Mouse (Mus musculus) brain, embryonic 14.5 days (tissue): ENCODE results near the gene Ubald2. TPM values are rescaled to one million over a fixed set of nuclear protein-coding genes. Genes with fewer than 3 reads are reported as not detected.
"Not testable (repeated sequence)": the region's sequence is repeated elsewhere in the genome, so short reads cannot be mapped to it uniquely, and the experiment has no call there.

ENCODE experiments used
- DNase-seq: peaks from one replicate; pipeline ENCODE4 v3.0.0-alpha.2; 2011; ENCODE audit warnings: low read depth
- CTCF ChIP-seq: fragments of 200-500 bp; IDR thresholded peaks from 2 replicates; pipeline ENCODE4 v1.5.1; 2012; ENCODE audit warnings: inconsistent platforms, mild to moderate bottlenecking, moderate library complexity, borderline replicate concordance; ENCODE audit not compliant: insufficient read depth, insufficient read length; ENCODE audit errors: extremely low read depth
- POLR2A ChIP-seq: fragments of 200-500 bp; IDR thresholded peaks from 2 replicates; pipeline ENCODE4 v1.6.1; 2012; ENCODE audit warnings: mild to moderate bottlenecking, inconsistent platforms, borderline replicate concordance; ENCODE audit not compliant: poor library complexity, insufficient read depth, insufficient read length, severe bottlenecking; ENCODE audit errors: extremely low read depth
- polyA plus RNA-seq: library from polyadenylated mRNA; depleted of rRNA; stranded (reverse); fragments of >200 nt; gene quantifications from 2 replicates; pipeline ENCODE4 v1.2.3, GENCODE M21; 2012

The Ubald2 gene
- polyA plus RNA-seq, 1 experiment, result 203 TPM

GRCm38 (mm10) chr11:116405601-116406000 is 28.3 kb upstream of the Ubald2 start:
- TF ChIP-seq POLR2A (no peak), CTCF (no peak)
- DNase-seq, result no peak

GRCm38 (mm10) chr11:116406231-116406728 is 27.6 kb upstream of the Ubald2 start:
- no peak for TF ChIP-seq POLR2A
- no peak for TF ChIP-seq CTCF
- no peak for DNase-seq

- TF ChIP-seq CTCF (no peak), POLR2A (no peak)
- DNase-seq, result no peak
These were observed 24.9 kb upstream of the Ubald2 start for GRCm38 (mm10) chr11:116409008-116409407.

GRCm38 (mm10) chr11:116410415-116410814 is 23.5 kb upstream of the Ubald2 start:
- not testable (repeated sequence) for DNase-seq

- DNase-seq, result peak; percentile 83
- no peak for TF ChIP-seq POLR2A
- no peak for TF ChIP-seq CTCF
These were observed 22.3 kb upstream of the Ubald2 start for GRCm38 (mm10) chr11:116411582-116411981.

GRCm38 (mm10) chr11:116412028-116412827 is 21.7 kb upstream of the Ubald2 start:
- DNase-seq, result peak; percentile 50
- TF ChIP-seq POLR2A (no peak), CTCF (no peak)

- DNase-seq, result peak; percentile 95
- TF ChIP-seq CTCF, result no peak
- TF ChIP-seq POLR2A, result peak; percentile 88
These were observed 20.8 kb upstream of the Ubald2 start, which contains the start of gene Rnf157 for GRCm38 (mm10) chr11:116412904-116413630. TSS of gene Rnf157 (minus strand) at chr11:116413032.

GRCm38 (mm10) chr11:116413631-116414022 is 20.3 kb upstream of the Ubald2 start:
- TF ChIP-seq CTCF (no peak), POLR2A (no peak)
- DNase-seq, result no peak

- TF ChIP-seq CTCF, result no peak
- TF ChIP-seq POLR2A, result no peak
- DNase-seq, result no peak
These were observed 17.5 kb upstream of the Ubald2 start for GRCm38 (mm10) chr11:116416196-116416943.

GRCm38 (mm10) chr11:116417054-116417453 is 16.8 kb upstream of the Ubald2 start:
- TF ChIP-seq CTCF, result no peak
- TF ChIP-seq POLR2A, result no peak
- DNase-seq, result no peak

GRCm38 (mm10) chr11:116418194-116418840 is 15.6 kb upstream of the Ubald2 start:
- TF ChIP-seq POLR2A (no peak), CTCF (no peak)
- DNase-seq, result peak; percentile 45
